Mouse (Mus musculus): Measurements from ENCODE around the gene Majin.

GRCm38 (mm10) chr19:6166750-6167149 lies 17.4 kb upstream of the Majin start:
- peak; percentile 21; the same call in 1 of the 2 replicates for TF ChIP-seq CTCF (IDR thresholded peaks at IDR 0.05; ENCODE audit: low read depth, low read length)
- TF ChIP-seq POLR2A (IDR thresholded peaks at IDR 0.05; ENCODE audit: extremely low read depth, insufficient read depth, low read length) = no peak

All from liver, adult 2 months (tissue).